Mouse (Mus musculus) bone marrow macrophage, adult 2 months (primary cell): ENCODE measurements around the gene Kptn. TPM values are rescaled to one million over a fixed set of nuclear protein-coding genes. Genes with fewer than 3 reads are reported as not detected.

Experiments used
- H3K27ac ChIP-seq: 2 replicates; pipeline ENCODE4 v1.5.1; 2012; ENCODE audit warnings: low read depth, low read length; ENCODE audit not compliant: insufficient read depth
- H3K4me1 ChIP-seq: 2 replicates; pipeline ENCODE4 v1.6.1; 2012; ENCODE audit warnings: low read length; ENCODE audit not compliant: control insufficient read depth, insufficient read depth
- H3K4me3 ChIP-seq: 2 replicates; pipeline ENCODE4 v1.5.1; 2012; ENCODE audit warnings: mild to moderate bottlenecking, low read length, moderate library complexity; ENCODE audit not compliant: insufficient read depth
- CTCF ChIP-seq: IDR thresholded peaks from 2 replicates; pipeline ENCODE4 v1.5.1; 2012; ENCODE audit warnings: low read depth, mild to moderate bottlenecking, low read length, moderate library complexity
- POLR2A ChIP-seq: IDR thresholded peaks from 2 replicates; pipeline ENCODE4 v1.6.1; 2012; ENCODE audit warnings: mild to moderate bottlenecking, low read depth, low read length, borderline replicate concordance
- polyA plus RNA-seq: library from polyadenylated mRNA; stranded (reverse); fragments of >200 nt; gene quantifications from 2 replicates; pipeline ENCODE4 v1.2.4, GENCODE M21; 2012; ENCODE audit not compliant: missing spikeins, insufficient read depth, insufficient read length

Kptn gene
- polyA plus RNA-seq, 1 experiment = 11.8 TPM

DNA sequence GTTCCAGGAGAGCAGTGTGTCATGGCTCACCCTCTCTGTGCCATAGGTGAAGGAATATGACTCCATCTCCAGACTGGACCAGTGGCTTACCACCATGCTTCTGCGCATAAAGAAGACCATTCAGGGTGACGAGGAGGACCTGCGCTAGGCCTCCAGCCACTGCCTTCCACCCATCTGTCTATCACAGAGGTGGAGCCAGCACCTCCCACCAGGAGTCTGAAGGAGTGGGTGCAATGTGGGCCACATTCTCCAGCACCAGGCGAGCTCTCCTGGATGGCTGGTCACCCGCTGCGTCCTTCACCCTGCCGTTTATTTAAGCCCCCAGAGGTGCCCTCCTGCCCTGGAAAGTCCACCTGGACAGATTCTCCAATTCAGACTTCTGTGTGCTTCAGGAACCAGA, 3.3 kb upstream of the Kptn start:
- Histone ChIP-seq H3K27ac (no peak overlapping the region), H3K4me1 (peaks cover 13% of the 10 kb centered on the region; the same call in 1 of the 2 replicates)
- TF ChIP-seq CTCF = no peak
- TF ChIP-seq POLR2A = no peak

DNA sequence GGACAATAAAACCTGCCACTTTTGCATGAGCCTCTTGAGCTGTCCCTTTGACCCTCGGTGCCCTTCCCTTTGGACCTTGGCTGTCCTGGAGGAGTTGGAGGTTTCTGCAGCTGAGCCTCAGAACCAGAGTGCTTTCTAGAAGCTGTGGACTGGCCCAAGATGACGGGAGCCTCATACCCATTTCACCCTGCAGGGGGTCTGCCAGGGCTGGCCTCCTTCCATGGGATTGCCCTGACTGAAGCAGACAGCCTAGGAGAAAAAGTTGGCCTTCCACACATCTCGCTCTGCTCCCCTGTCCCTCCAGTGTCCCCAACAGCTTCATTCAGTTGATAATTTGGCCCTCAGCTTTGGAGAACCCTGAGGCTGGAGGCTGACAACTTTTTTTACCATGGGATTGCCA, 2.6 kb upstream of the Kptn start:
- Histone ChIP-seq H3K4me1 (peaks cover 13% of the 10 kb centered on the region; the same call in 1 of the 2 replicates), H3K27ac (no peak overlapping the region), H3K4me3 (no peak overlapping the region)
- TF ChIP-seq CTCF (no peak), POLR2A (no peak)

More for the DNA sequence above, 3.3 kb upstream of the Kptn start:
- no peak overlapping the region for H3K4me3 ChIP-seq

DNA sequence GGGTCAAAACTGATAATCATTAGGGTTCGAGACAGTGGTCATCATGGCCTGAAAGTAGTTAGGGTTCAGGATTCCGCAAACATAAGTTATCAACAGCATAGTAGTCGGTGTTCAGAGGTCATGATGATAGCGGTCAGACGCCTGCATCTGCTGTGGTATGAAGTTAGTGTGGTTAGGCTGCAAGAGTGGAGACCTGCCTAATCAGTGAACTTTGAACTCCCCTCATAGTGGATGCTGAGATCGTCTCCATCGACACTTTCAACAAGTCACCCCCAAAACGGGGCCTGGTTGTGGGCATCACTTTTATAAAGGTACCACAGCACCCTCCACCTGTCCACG, 536 bp downstream of the Kptn start:
- no peak overlapping the region for H3K27ac ChIP-seq
- TF ChIP-seq POLR2A (no peak), CTCF (no peak)
- peak overlapping the region; percentile 77 for H3K4me3 ChIP-seq
- H3K4me1 ChIP-seq = peaks cover 13% of the 10 kb centered on the region; the same call in 1 of the 2 replicates

DNA sequence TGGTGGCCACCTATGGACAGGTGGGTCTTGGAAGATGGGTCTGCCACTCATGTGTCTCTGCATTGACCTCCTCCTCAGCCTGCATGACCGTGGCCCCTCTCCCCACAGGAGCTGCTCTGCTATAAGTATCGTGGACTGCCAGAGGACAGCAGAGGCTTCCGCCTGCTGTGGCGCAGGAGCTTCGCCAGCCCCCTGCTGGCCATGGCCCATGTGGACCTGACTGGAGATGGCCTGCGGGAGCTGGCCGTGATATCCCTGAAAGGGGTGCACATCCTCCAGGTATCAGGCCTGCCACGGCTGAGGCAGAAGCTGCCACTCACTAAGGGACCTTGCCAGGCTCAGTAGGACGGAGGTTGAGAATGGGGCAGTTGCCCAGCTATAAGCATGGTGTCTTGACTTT, 6.1 kb downstream of the Kptn start:
- H3K4me3 ChIP-seq = no peak overlapping the region
- H3K27ac ChIP-seq = no peak overlapping the region
- no peak for TF ChIP-seq POLR2A
- TF ChIP-seq CTCF = no peak
- 0 out of 2 replicates have a peak, but pooled peaks cover 2% of the 10 kb centered on the region for H3K4me1 ChIP-seq

DNA sequence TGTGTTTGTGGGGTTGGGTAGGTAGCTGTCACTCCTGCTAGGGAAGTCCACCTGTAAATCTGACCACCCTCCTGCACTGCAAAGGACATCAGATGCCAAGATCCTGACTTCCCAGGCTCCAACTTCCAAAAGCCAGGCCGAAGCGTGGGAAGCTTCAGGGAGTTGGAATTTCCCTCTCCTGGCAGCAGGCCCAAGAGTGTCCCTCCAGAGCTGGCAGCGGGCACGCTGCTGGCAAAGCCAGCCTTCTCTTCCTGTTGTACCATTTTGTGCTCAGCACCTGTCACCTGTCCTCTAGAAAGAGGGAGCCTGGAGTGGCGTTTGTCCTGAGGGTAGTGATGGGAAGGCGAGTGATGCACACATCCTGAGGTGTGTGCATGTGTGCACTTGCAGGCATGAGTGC, 8.6 kb downstream of the Kptn start:
- H3K4me3 ChIP-seq = no peak overlapping the region
- peaks cover 4% of the 10 kb centered on the region; the same call in 1 of the 2 replicates for H3K4me1 ChIP-seq
- H3K27ac ChIP-seq = no peak overlapping the region
- no peak for TF ChIP-seq POLR2A
- no peak for TF ChIP-seq CTCF

DNA sequence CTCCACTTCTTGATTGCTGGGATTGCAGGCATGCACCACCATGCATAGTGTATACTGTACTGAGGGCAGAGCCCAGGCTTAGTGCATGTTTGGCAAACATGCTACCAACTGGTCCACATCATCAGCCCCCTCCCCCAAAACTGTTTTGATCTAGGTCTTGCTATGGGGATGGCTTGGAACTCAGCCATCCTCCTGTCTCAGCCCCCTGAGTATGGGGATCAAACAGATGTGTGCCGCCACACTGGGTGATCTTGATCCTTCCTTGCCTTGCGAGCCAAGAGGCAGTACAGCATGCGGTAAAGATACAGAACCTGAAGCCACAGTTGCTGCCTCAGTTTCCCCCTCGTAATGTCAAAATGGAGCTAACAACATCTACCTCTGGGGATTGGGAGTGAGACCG, 9.2 kb downstream of the Kptn start:
- Histone ChIP-seq H3K27ac (no peak overlapping the region), H3K4me1 (peaks cover 4% of the 10 kb centered on the region; the same call in 1 of the 2 replicates), H3K4me3 (no peak overlapping the region)
- TF ChIP-seq CTCF (no peak), POLR2A (no peak)

DNA sequence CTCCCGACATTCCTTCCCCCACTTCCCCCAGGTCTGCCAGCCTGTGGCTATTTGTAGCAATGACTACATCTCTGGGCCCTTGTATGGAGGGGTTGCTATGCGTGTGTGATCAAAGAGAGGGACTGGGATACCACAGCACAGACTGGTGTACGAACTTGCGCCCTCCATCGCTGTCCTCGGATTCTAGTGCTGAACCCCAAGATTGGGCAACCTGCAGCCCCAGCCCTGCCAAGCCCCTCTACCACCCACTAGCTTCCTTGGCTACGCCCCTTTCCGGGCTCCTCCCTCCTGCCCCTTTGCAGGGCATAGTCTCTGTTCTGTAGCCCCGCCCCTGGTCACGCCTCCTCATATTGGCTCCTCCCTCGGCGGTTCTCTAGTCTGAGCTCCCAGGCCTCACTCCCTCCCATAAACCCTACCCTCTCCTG, 9.7 kb downstream of the Kptn start, which contains the start of gene Slc8a2:
Gene Slc8a2 (plus strand): TSS at position 406 of the 425 bp plus-strand sequence.
- Histone ChIP-seq H3K27ac (no peak within 1 kb of the TSS), H3K4me3 (no peak within 1 kb of the TSS), H3K4me1 (peaks cover 4% of the 10 kb centered on the region; the same call in 1 of the 2 replicates)
- no peak for TF ChIP-seq POLR2A
- TF ChIP-seq CTCF = no peak

DNA sequence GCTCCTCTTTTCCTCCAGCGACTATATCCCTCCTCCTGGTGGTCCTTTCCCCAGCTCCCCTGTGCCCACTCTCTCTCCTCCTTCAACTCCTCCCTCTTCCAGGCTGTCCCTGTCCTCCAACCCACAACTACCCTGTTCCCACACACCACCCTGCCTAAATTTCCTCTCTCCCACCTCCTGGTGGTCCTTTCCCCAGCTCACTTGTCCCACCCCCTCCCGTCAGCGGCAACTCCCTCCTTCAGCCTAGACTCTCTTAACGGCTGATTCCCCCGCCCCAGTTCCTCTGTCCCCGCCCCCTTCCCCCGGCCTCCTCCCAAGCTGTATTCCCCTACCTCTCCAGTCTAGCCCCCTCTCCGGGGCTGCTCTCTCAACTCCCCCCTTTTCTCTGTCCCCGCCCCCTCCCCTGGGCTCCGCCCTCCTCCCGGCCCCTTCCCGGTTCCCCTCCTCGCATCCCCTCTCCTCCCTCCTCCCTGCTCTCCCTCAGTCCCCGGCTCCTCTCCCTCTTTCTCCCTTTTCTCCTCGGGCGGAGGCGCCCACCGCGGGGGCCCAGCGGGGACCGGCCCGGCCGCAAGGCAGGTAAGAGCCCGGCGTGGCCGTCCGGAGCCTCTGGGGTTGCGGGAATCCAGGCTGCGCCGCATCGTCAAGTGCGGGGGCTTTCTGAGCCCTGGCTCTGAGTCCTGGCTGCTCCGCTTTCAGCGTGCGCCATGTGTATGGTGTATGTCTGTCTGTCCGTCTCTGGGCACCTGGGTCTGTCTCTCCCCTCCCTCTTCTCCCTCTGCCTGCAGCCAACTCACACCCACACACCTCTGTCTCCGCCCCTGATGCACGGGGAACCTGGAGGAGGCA, 10.4 kb downstream of the Kptn start:
- Histone ChIP-seq H3K27ac (no peak overlapping the region), H3K4me3 (no peak overlapping the region), H3K4me1 (peaks cover 4% of the 10 kb centered on the region; the same call in 1 of the 2 replicates)
- TF ChIP-seq POLR2A (no peak), CTCF (no peak)

DNA sequence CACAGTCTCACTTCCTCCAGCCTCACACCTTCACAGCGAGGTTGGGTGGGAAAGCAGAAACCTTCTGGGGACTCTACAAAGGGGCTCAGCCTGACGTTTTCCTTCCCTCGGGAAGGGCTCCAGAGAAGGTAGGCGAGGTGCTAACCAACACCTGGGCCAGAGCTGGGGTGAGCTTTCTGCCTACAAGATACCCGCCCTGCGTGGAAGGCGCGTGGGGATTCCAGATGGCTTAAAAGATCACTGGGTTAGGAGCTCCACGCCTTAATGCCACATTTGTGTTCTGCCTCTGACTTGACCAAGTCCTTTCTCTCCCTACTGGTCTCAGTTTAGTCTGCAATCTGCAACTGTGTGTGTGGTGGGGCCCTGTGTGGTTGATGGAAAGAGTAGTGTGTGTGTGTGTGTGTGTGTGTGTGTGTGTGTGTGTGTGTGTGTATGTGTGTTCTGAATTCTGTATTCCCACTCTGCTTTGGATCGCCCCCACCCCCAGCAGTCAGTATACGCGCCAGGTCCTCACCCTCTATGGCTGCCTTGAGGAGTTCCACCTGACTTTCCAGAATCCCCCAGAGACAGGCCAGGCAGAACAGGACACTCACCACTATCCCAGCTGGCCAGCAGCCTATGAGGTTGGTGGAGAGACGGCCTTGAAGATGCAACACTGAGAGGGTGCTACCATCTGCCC, 11.4 kb downstream of the Kptn start:
- H3K27ac ChIP-seq = no peak overlapping the region
- no peak overlapping the region for H3K4me3 ChIP-seq
- TF ChIP-seq CTCF = no peak
- TF ChIP-seq POLR2A = no peak
- H3K4me1 ChIP-seq = peaks cover 4% of the 10 kb centered on the region; the same call in 1 of the 2 replicates

DNA sequence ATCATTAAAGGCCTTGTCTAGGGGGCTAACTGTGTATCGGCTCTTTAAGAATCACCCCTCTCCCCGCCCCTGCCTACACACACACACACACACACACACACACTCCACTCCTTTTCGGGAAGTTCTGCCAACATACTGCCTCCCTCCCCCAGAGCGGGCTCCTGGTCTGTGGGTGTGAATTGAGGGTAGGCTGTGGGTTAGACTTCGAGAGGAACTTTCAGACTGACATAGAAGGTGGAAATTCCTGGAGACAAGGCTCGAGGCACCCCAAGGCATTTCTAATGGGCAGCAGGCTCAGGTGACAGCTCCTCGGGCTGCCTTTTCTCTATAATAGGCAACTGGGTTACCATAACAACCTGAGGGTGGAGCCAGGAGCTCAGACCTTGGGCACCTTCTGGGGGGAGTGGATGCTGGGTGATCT, 12.5 kb downstream of the Kptn start:
- TF ChIP-seq POLR2A = no peak
- TF ChIP-seq CTCF = no peak
- Histone ChIP-seq H3K4me1 (peaks cover 4% of the 10 kb centered on the region; the same call in 1 of the 2 replicates), H3K4me3 (no peak overlapping the region), H3K27ac (no peak overlapping the region)
